Mouse (Mus musculus): ENCODE measurements at regions not wholly inside any gene's neighbourhood (a gene's known extent, or its start where the extent isn't known, plus 50 kb on each side); places are given as distances from the start of the nearest gene placed in this dataset.

- 0 out of 4 replicates have a peak, but pooled peaks cover 0 to 3% of the 10 kb centered on the region in 2 experiments for H3K4me1 ChIP-seq (replicated peaks; ENCODE audit: control insufficient read depth in 2 of 2, insufficient read depth in 2 of 2, low read length in 1 of 2)
- H3K9me3 ChIP-seq (ENCODE audit: control insufficient read depth, low read length): no peaks in the 10 kb centered on the region
- no peak overlapping the region for H3K27ac ChIP-seq
- no peak for DNase-seq (ENCODE audit: low read depth in 3 of 3, low spot score in 3 of 3)
- no peak for ATAC-seq (ENCODE audit: insufficient read depth)
- no peak overlapping the region for H3K9ac ChIP-seq (replicated peaks)
- H3K4me3 ChIP-seq (ENCODE audit: insufficient read depth in 1 of 2, low read depth in 2 of 2, low read length in 2 of 2): no peak overlapping the region
- TF ChIP-seq EP300 (IDR thresholded peaks at IDR 0.05; ENCODE audit: low read depth) (no peak), CTCF (IDR thresholded peaks at IDR 0.05; ENCODE audit: low read depth) (no peak)
- WGBS (ENCODE audit: insufficient replicate concordance): 68% methylated on average over 5 of the region's 5 CpGs
- H3K36me3 ChIP-seq (replicated peaks; ENCODE audit: control insufficient read depth, insufficient read depth, low read depth): no peaks in the 10 kb centered on the region
- H3K4me2 ChIP-seq (ENCODE audit: low read depth): no peak overlapping the region
- no peaks in the 10 kb centered on the region for H3K27me3 ChIP-seq (ENCODE audit: control insufficient read depth, insufficient read depth, low read length)
These were observed 185.6 kb upstream of the Serp2 start for GRCm38 (mm10) chr14:76742297-76742696.

GRCm38 (mm10) chr14:76739836-76740597 lies 183.3 kb upstream of the Serp2 start:
- TF ChIP-seq EP300 (IDR thresholded peaks at IDR 0.05; ENCODE audit: low read depth) (no peak), CTCF (IDR thresholded peaks at IDR 0.05; ENCODE audit: low read depth) (peak; percentile 52)
- Histone ChIP-seq H3K4me1 (replicated peaks; ENCODE audit: control insufficient read depth in 2 of 2, insufficient read depth in 2 of 2, low read length in 1 of 2) (0 out of 4 replicates have a peak, but pooled peaks cover 0 to 3% of the 10 kb centered on the region in 2 experiments), H3K9ac (replicated peaks) (no peak overlapping the region), H3K27me3 (ENCODE audit: control insufficient read depth, insufficient read depth, low read length) (no peaks in the 10 kb centered on the region), H3K9me3 (ENCODE audit: control insufficient read depth, low read length) (no peaks in the 10 kb centered on the region), H3K27ac (no peak overlapping the region), H3K36me3 (replicated peaks; ENCODE audit: control insufficient read depth, insufficient read depth, low read depth) (no peaks in the 10 kb centered on the region), H3K4me2 (ENCODE audit: low read depth) (no peak overlapping the region), H3K4me3 (ENCODE audit: insufficient read depth in 1 of 2, low read depth in 2 of 2, low read length in 2 of 2) (no peak overlapping the region)
- 64% methylated on average over 25 of the region's 25 CpGs for WGBS (ENCODE audit: insufficient replicate concordance)
- ATAC-seq (ENCODE audit: insufficient read depth) (no peak), DNase-seq (ENCODE audit: low read depth in 3 of 3, low spot score in 3 of 3) (no peak)

- WGBS (ENCODE audit: insufficient replicate concordance): 71% methylated on average over 5 of the region's 5 CpGs
These were observed 179.3 kb upstream of the Serp2 start for GRCm38 (mm10) chr14:76735997-76736396.

GRCm38 (mm10) chr14:76735107-76735506 lies 178.4 kb upstream of the Serp2 start:
- WGBS (ENCODE audit: insufficient replicate concordance): 42% methylated on average over 4 of the region's 4 CpGs
- TF ChIP-seq CTCF (IDR thresholded peaks at IDR 0.05; ENCODE audit: low read depth): no peak

More at GRCm38 (mm10) chr14:76735997-76736396, 179.3 kb upstream of the Serp2 start:
- DNase-seq (ENCODE audit: low read depth in 3 of 3, low spot score in 3 of 3): no peak
- Histone ChIP-seq H3K9ac (replicated peaks) (no peak overlapping the region), H3K27me3 (ENCODE audit: control insufficient read depth, insufficient read depth, low read length) (no peaks in the 10 kb centered on the region), H3K9me3 (ENCODE audit: control insufficient read depth, low read length) (no peaks in the 10 kb centered on the region), H3K4me2 (ENCODE audit: low read depth) (no peak overlapping the region), H3K27ac (no peak overlapping the region), H3K36me3 (replicated peaks; ENCODE audit: control insufficient read depth, insufficient read depth, low read depth) (no peaks in the 10 kb centered on the region), H3K4me3 (ENCODE audit: insufficient read depth in 1 of 2, low read depth in 2 of 2, low read length in 2 of 2) (no peak overlapping the region), H3K4me1 (replicated peaks; ENCODE audit: control insufficient read depth in 2 of 2, insufficient read depth in 2 of 2, low read length in 1 of 2) (peaks cover 0 to 10% of the 10 kb centered on the region in 2 experiments; a peak in 2 of 4 replicates)
- ATAC-seq (ENCODE audit: insufficient read depth): no peak
- TF ChIP-seq CTCF (IDR thresholded peaks at IDR 0.05; ENCODE audit: low read depth) (no peak), EP300 (IDR thresholded peaks at IDR 0.05; ENCODE audit: low read depth) (no peak)

GRCm38 (mm10) chr14:76733258-76733823 lies 176.7 kb upstream of the Serp2 start:
- Histone ChIP-seq H3K9me3 (ENCODE audit: control insufficient read depth, low read length) (no peaks in the 10 kb centered on the region), H3K27me3 (ENCODE audit: control insufficient read depth, insufficient read depth, low read length) (no peaks in the 10 kb centered on the region), H3K9ac (replicated peaks) (no peak overlapping the region), H3K4me3 (ENCODE audit: insufficient read depth in 1 of 2, low read depth in 2 of 2, low read length in 2 of 2) (no peak overlapping the region), H3K27ac (no peak overlapping the region), H3K36me3 (replicated peaks; ENCODE audit: control insufficient read depth, insufficient read depth, low read depth) (no peaks in the 10 kb centered on the region), H3K4me1 (replicated peaks; ENCODE audit: control insufficient read depth in 2 of 2, insufficient read depth in 2 of 2, low read length in 1 of 2) (peaks cover 0 to 11% of the 10 kb centered on the region in 2 experiments; a peak in 2 of 4 replicates), H3K4me2 (ENCODE audit: low read depth) (no peak overlapping the region)
- no peak for DNase-seq (ENCODE audit: low read depth in 3 of 3, low spot score in 3 of 3)
- 64% methylated on average over 8 of the region's 8 CpGs for WGBS (ENCODE audit: insufficient replicate concordance)
- no peak for ATAC-seq (ENCODE audit: insufficient read depth)
- TF ChIP-seq EP300 (IDR thresholded peaks at IDR 0.05; ENCODE audit: low read depth): no peak
- no peak for TF ChIP-seq CTCF (IDR thresholded peaks at IDR 0.05; ENCODE audit: low read depth)

More at GRCm38 (mm10) chr14:76735107-76735506, 178.4 kb upstream of the Serp2 start:
- Histone ChIP-seq H3K4me3 (ENCODE audit: insufficient read depth in 1 of 2, low read depth in 2 of 2, low read length in 2 of 2) (no peak overlapping the region), H3K9me3 (ENCODE audit: control insufficient read depth, low read length) (no peaks in the 10 kb centered on the region), H3K4me2 (ENCODE audit: low read depth) (no peak overlapping the region), H3K27me3 (ENCODE audit: control insufficient read depth, insufficient read depth, low read length) (no peaks in the 10 kb centered on the region), H3K9ac (replicated peaks) (no peak overlapping the region), H3K36me3 (replicated peaks; ENCODE audit: control insufficient read depth, insufficient read depth, low read depth) (no peaks in the 10 kb centered on the region), H3K27ac (no peak overlapping the region), H3K4me1 (replicated peaks; ENCODE audit: control insufficient read depth in 2 of 2, insufficient read depth in 2 of 2, low read length in 1 of 2) (peaks cover 0 to 11% of the 10 kb centered on the region in 2 experiments; a peak in 2 of 4 replicates)
- ATAC-seq (ENCODE audit: insufficient read depth) (no peak), DNase-seq (ENCODE audit: low read depth in 3 of 3, low spot score in 3 of 3) (no peak)

Data from liver, embryonic 14.5 days (tissue).